Mouse (Mus musculus) forebrain, embryonic 15.5 days (tissue): Measurements from ENCODE around the gene Ppm1l. TPM values are rescaled to one million over a fixed set of nuclear protein-coding genes. Genes with fewer than 3 reads are reported as not detected.
A peak's percentile ranks its signal among the peaks of the same experiment; 100 is the strongest.

Experiments
- ATAC-seq: fragments of 200-750 bp; cut with Nextera tagmentation; replicated peaks from 2 replicates; pipeline ENCODE4 v1.8.0; 2017; ENCODE audit warnings: mild to moderate bottlenecking, moderate TSS enrichment, moderate library complexity
- H3K27ac ChIP-seq: fragments of 300-500 bp; sonication (generic); replicated peaks from 2 replicates; pipeline ENCODE4 v1.5.1; 2015; ENCODE audit warnings: mild to moderate bottlenecking, inconsistent platforms
- H3K27me3 ChIP-seq: fragments of 300-500 bp; sonication (generic); 2 replicates; pipeline ENCODE4 v1.6.1; 2015; ENCODE audit warnings: inconsistent platforms
- H3K36me3 ChIP-seq: fragments of 300-500 bp; sonication (generic); 2 replicates; pipeline ENCODE4 v1.6.1; 2015; ENCODE audit warnings: mild to moderate bottlenecking, inconsistent platforms
- H3K4me1 ChIP-seq: fragments of 300-500 bp; sonication (generic); 2 replicates; pipeline ENCODE4 v1.6.1; 2015; ENCODE audit warnings: inconsistent platforms
- H3K4me2 ChIP-seq: fragments of 300-500 bp; sonication (generic); replicated peaks from 2 replicates; pipeline ENCODE4 v1.6.1; 2015; ENCODE audit warnings: mild to moderate bottlenecking, inconsistent platforms
- H3K4me3 ChIP-seq: fragments of 300-500 bp; sonication (generic); 2 replicates; pipeline ENCODE4 v1.5.1; 2015; ENCODE audit warnings: mild to moderate bottlenecking, inconsistent platforms
- H3K9ac ChIP-seq: fragments of 300-500 bp; sonication (generic); replicated peaks from 2 replicates; pipeline ENCODE4 v1.6.1; 2015; ENCODE audit warnings: mild to moderate bottlenecking, inconsistent platforms
- H3K9me3 ChIP-seq: fragments of 300-500 bp; sonication (generic); 2 replicates; pipeline ENCODE4 v1.6.1; 2016; ENCODE audit warnings: inconsistent platforms
- WGBS: fragments of 180-500 bp; shearing (Covaris S2); methylation state at CpG from one replicate; pipeline ENCODE4 v1.1.7; 2015; ENCODE audit warnings: mixed read lengths; 5-methylcytosine and 5-hydroxymethylcytosine counted together
- polyA plus RNA-seq: library from polyadenylated mRNA; unstranded; fragments of >200 nt; fragmentation: Nextera tagmentation; extraction: Ambion mirVana; gene quantifications from 2 replicates; pipeline ENCODE4 v1.2.1, GENCODE M21; 2015

The Ppm1l gene
- polyA plus RNA-seq, 1 experiment from 2014 or later, result 26.2 TPM

DNA sequence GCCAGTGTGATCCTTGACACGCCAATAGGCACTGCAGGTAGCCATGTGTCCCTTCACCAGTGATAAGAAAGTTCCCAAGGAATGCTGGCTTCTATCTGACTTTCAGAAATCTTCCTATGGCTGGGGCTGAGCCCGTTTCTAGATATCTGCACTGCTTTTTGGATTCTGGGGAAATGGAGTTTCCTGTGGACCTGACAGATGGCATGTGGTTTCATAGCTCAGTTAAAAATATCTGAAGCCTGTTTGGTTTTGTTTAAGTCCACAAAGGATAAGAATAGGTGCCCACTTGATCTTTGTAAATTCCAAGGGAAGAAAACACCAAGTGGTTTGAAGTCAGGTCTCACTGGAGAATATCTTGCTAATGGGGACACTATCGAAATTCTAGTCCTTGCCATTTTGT is 173.0 kb downstream of the Ppm1l start:
- Histone ChIP-seq H3K9me3 (no peaks in the 10 kb centered on the region), H3K27ac (no peak overlapping the region), H3K4me3 (no peak overlapping the region), H3K9ac (no peak overlapping the region), H3K4me2 (no peak overlapping the region), H3K27me3 (no peaks in the 10 kb centered on the region), H3K4me1 (peaks cover 30% of the 10 kb centered on the region), H3K36me3 (no peaks in the 10 kb centered on the region)
- no peak for ATAC-seq
- WGBS, result 82% methylated on average over 3 of the region's 3 CpGs

DNA sequence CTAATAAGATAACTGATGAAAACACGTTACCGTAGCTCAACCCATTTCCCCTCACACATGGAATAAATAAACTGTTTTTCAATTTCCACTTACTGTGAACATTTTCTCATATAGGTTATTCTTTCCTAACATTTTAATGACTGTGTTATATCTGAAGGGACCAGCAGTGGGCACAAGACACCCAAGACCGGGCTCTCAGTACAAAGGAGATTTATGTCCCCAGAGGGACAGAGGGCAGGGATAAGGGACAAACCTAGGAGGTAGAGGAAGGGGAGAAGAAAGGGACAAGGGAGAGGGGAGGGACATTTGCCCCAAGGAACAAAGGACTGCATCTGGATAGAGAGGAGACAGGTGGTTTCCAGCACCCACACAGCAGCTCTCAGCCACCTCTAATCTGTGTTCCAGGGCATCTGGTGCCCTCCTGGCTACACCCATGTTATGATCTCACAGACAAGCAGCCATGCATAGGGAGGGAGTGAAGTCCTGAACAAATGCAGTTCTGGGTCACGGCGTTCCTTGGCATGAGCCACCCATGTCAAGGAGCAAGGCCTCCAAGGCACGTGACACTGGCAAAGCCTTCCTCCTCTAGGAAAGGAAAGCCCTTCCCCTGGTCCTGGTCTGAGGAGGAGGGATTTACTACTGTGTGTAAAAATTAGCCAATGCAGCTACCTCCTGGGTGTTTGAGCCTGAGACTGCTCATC is 174.5 kb downstream of the Ppm1l start:
- Histone ChIP-seq H3K9ac (no peak overlapping the region), H3K27ac (no peak overlapping the region), H3K4me1 (peaks cover 38% of the 10 kb centered on the region), H3K27me3 (no peaks in the 10 kb centered on the region), H3K4me2 (no peak overlapping the region), H3K9me3 (no peaks in the 10 kb centered on the region), H3K4me3 (no peak overlapping the region), H3K36me3 (no peaks in the 10 kb centered on the region)
- no peak for ATAC-seq
- 88% methylated on average over 6 of the region's 6 CpGs for WGBS

DNA sequence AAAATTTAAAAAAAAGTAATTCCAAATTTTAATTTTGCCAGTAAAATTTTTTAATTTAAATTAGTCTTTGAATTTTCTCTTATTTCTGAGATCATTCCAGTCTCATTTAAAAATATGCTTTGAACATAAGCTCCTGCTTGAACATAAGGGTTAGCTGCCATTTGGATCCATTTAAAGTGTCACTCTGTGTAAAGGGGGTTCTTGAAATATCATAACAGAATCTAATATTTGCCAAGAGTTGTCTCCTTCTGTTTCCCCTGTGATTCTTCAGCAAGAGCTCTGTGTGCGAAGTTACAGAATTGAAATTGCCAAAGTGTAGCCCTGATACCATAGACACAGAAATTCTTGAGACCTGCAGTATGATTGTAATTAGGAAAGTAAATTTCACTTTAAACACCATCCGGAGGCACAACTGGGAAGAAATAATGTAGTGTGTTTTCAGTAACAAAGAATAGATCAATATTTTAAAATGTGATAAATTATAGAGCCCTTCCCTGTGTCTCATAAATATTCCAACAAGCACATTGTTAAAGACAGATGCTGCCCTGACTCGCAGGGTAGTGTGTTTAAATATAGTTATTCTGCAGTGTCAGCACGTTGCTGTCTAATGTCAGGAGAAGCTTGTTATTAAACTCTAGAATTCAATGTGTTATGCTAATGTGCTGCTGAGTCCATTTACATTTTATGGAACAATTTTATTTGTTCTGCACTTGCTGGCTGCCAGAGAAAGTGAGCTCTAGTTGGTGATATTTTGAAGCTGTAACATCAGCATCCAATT is 177.8 kb downstream of the Ppm1l start:
- Histone ChIP-seq H3K9me3 (no peaks in the 10 kb centered on the region), H3K4me3 (no peak overlapping the region), H3K36me3 (no peaks in the 10 kb centered on the region), H3K4me1 (peaks cover 28% of the 10 kb centered on the region), H3K9ac (no peak overlapping the region), H3K4me2 (no peak overlapping the region), H3K27me3 (no peaks in the 10 kb centered on the region), H3K27ac (peak overlapping the region; percentile 76)
- peak; percentile 69 for ATAC-seq
- WGBS, result 36% methylated on average over 4 of the region's 4 CpGs

DNA sequence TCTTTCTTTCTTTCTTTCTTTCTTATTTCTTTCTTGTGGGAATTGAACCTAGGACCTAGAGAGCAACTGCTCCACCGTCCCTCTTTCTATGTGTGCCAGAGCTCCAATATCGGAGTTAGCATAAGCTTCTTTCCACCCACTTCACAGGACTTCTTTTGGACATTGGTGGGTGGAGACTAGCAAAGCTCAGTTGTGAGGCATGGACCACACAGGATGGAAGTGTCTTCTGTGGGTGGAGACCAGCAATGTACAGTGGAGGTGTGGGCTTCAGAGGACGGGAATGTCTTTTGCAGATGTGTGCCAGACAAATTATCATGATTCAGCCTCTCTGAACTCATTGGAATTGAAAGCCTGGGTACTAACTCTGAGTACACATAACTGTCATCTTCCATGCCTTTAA is 180.5 kb downstream of the Ppm1l start:
- Histone ChIP-seq H3K9me3 (no peaks in the 10 kb centered on the region), H3K9ac (no peak overlapping the region), H3K4me2 (no peak overlapping the region), H3K4me1 (peaks cover 33% of the 10 kb centered on the region), H3K36me3 (no peaks in the 10 kb centered on the region), H3K27me3 (no peaks in the 10 kb centered on the region), H3K4me3 (no peak overlapping the region), H3K27ac (no peak overlapping the region)
- 85% methylated on average over 3 of the region's 3 CpGs for WGBS
- no peak for ATAC-seq

DNA sequence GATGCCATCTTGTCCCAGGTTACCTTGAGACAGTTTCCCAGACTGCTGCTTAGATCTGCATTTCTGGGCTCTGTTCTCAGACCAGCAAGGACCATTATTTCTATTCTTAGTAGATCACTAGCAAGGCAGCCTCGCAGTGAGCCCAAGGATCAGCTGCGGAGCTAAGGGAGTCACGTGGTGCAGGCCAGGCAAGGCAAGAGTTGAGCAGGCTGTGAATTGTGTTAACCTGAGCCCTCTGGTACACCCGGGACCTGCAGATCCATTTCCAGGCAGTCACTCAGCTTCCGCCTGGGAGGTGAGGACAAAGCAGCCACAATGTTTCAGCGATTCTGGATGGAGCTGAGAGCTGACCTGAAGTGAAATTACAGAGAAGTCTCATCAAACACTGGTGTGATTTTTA is 185.3 kb downstream of the Ppm1l start:
- Histone ChIP-seq H3K4me2 (no peak overlapping the region), H3K9me3 (no peaks in the 10 kb centered on the region), H3K4me1 (peaks cover 18% of the 10 kb centered on the region), H3K9ac (0 out of 2 replicates have a peak overlapping the region, but pooled peaks have one; percentile 10), H3K27me3 (no peaks in the 10 kb centered on the region), H3K36me3 (no peaks in the 10 kb centered on the region), H3K27ac (peak overlapping the region; percentile 66), H3K4me3 (no peak overlapping the region)
- peak; percentile 73; the same call in 1 of the 2 replicates for ATAC-seq
- WGBS, result 24% methylated on average over 6 of the region's 6 CpGs

DNA sequence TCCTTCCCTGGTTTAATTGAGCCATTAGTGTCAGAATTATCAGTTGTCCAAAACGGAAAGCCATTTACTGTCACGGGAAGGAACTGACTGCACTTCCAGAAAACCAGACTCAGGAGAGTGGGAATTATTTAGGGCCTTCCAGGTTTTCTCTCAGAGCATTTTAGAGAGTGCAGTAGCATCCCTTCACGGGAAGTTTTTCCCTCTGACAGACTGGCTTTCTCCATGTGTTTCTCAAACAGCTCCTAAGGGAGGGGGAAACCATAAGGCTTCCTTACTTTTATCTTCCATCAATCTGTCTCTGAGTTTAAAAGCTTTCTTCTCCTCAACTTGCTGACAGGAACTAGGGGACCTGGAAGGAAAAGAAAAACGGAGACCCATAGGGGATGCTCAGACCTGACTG is 185.9 kb downstream of the Ppm1l start:
- no peaks in the 10 kb centered on the region for H3K9me3 ChIP-seq
- H3K27ac ChIP-seq, result peak overlapping the region; percentile 66; the same call in 1 of the 2 replicates
- H3K4me2 ChIP-seq, result no peak overlapping the region
- peaks cover 18% of the 10 kb centered on the region for H3K4me1 ChIP-seq
- no peaks in the 10 kb centered on the region for H3K36me3 ChIP-seq
- no peak overlapping the region for H3K4me3 ChIP-seq
- 44% methylated on average over 4 of the region's 4 CpGs for WGBS
- ATAC-seq, result 0 out of 2 replicates have a peak, but pooled peaks have one; percentile 37
- no peaks in the 10 kb centered on the region for H3K27me3 ChIP-seq
- H3K9ac ChIP-seq, result 0 out of 2 replicates have a peak overlapping the region, but pooled peaks have one; percentile 10

DNA sequence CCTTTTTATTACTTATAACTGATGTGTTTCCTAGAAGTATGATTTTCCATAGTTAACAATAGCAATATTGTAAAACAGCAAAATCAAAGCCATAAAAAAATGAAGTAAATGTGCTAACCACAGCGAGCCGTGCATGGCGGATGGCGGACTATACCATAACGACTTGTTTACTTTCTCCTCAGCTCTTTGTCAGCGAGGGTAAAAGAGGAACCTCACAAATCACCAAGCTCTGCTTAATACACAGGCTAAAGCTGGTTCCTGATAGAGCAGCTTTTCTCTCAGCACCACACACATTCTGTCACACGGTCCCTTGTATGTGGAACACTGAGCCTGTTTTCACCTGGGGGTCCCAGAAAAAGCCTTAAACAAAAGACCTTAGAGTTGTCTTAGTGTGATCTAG is 188.4 kb downstream of the Ppm1l start:
- 53% methylated on average over 7 of the region's 7 CpGs for WGBS
- Histone ChIP-seq H3K27ac (no peak overlapping the region), H3K4me3 (no peak overlapping the region), H3K9ac (no peak overlapping the region), H3K4me1 (peaks cover 18% of the 10 kb centered on the region), H3K36me3 (no peaks in the 10 kb centered on the region), H3K27me3 (no peaks in the 10 kb centered on the region), H3K9me3 (no peaks in the 10 kb centered on the region), H3K4me2 (no peak overlapping the region)
- no peak for ATAC-seq

DNA sequence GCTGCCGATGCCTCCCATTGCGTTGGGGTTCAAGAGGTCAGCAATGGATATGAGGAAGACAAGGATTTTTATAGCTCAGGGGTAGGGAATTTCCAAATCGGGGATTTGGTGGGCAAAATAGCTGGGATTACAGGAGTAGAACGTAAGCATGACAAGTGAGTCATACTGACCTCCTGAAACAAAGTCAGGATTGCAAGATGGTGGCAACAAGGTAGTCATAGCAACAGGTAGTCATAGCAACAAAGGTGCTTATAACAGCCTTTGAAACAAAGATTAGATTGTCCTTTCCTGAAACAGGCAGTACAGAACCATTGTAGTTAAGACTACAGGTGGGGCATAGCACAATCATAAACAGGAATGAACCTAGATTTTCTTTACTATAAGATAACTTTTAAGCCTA is 189.7 kb downstream of the Ppm1l start:
- H3K9ac ChIP-seq, result no peak overlapping the region
- no peaks in the 10 kb centered on the region for H3K9me3 ChIP-seq
- H3K36me3 ChIP-seq, result no peaks in the 10 kb centered on the region
- H3K4me2 ChIP-seq, result no peak overlapping the region
- no peak overlapping the region for H3K27ac ChIP-seq
- H3K27me3 ChIP-seq, result no peaks in the 10 kb centered on the region
- peaks cover 18% of the 10 kb centered on the region for H3K4me1 ChIP-seq
- no peak for ATAC-seq
- no peak overlapping the region for H3K4me3 ChIP-seq
- WGBS, result 74% methylated on average over 4 of the region's 4 CpGs

DNA sequence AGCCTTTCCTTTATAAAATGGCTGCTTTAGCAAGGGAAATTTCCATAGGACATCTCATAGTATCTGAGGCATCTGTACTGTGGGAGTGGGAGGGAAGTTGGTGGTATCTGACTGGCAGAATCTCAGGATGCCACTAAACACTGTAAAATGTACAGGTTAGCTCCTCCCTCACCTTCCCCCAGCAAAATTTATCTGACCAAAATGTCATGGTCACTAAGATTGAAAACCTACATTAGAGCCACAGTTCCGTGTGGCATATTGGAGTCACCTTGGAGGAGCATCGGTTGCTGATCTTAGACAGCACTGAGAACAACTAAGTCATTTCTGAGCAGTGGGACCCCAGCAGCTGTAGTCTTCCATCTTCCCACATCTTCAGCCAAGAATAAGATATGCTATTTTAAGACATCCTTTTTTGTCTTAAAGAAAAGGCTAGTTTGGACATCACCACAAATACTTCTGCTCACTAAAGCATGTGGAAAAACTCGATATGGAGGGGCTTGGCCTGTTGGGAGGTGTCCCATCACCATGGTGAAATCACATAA is 192.8 kb downstream of the Ppm1l start:
- H3K9me3 ChIP-seq, result no peaks in the 10 kb centered on the region
- no peak overlapping the region for H3K27ac ChIP-seq
- no peaks in the 10 kb centered on the region for H3K4me1 ChIP-seq
- no peak overlapping the region for H3K4me3 ChIP-seq
- no peaks in the 10 kb centered on the region for H3K36me3 ChIP-seq
- no peak overlapping the region for H3K4me2 ChIP-seq
- H3K27me3 ChIP-seq, result no peaks in the 10 kb centered on the region
- no peak overlapping the region for H3K9ac ChIP-seq
- no peak for ATAC-seq
- WGBS, result 85% methylated on average over 3 of the region's 3 CpGs

DNA sequence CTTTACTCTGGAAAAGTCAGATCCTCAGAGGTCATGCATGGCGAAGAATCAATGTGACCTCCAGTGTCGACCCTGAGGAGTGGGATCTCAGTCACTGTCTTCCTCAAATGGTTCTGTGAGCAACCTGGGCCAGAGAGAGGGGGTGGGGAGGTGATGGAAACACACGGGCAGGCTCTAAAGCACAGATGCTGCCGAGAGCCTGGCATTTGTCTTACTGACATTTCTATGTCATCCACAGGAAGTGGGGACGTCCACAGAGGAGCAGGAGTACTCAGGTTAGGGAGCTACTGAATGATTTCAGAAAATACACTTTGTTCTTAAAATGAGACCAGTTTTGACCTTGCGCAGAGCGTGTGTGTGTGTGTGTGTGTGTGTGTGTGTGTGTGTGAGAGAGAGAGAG is 195.2 kb downstream of the Ppm1l start:
- H3K27me3 ChIP-seq, result no peaks in the 10 kb centered on the region
- no peaks in the 10 kb centered on the region for H3K9me3 ChIP-seq
- no peaks in the 10 kb centered on the region for H3K4me1 ChIP-seq
- ATAC-seq, result no peak
- no peak overlapping the region for H3K4me3 ChIP-seq
- no peak overlapping the region for H3K9ac ChIP-seq
- H3K36me3 ChIP-seq, result no peaks in the 10 kb centered on the region
- 66% methylated on average over 7 of the region's 7 CpGs for WGBS
- H3K27ac ChIP-seq, result no peak overlapping the region
- H3K4me2 ChIP-seq, result no peak overlapping the region

DNA sequence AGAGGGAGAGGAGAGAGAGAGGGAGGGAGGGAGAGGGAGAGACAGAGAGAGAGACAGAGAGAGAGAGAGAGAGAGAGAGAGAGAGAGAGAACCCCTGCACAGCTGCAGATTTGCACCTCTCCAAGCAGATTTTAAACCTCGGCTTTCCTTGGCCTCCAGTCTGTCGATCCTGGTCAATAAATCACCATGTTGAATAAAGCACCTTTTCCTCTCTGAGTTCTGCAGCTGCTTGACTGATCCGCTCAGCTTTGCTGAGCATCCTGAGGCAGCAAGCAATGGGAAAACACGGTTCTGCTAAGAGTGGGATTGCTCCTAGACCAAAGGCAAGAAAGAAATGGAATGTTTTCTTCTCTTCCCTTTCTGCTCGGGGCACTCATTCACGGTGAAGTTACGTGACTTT is 195.7 kb downstream of the Ppm1l start:
- Histone ChIP-seq H3K9ac (no peak overlapping the region), H3K9me3 (no peaks in the 10 kb centered on the region), H3K27me3 (no peaks in the 10 kb centered on the region), H3K4me2 (no peak overlapping the region), H3K27ac (no peak overlapping the region), H3K36me3 (no peaks in the 10 kb centered on the region), H3K4me3 (no peak overlapping the region), H3K4me1 (no peaks in the 10 kb centered on the region)
- no peak for ATAC-seq
- WGBS, result 66% methylated on average over 7 of the region's 7 CpGs

DNA sequence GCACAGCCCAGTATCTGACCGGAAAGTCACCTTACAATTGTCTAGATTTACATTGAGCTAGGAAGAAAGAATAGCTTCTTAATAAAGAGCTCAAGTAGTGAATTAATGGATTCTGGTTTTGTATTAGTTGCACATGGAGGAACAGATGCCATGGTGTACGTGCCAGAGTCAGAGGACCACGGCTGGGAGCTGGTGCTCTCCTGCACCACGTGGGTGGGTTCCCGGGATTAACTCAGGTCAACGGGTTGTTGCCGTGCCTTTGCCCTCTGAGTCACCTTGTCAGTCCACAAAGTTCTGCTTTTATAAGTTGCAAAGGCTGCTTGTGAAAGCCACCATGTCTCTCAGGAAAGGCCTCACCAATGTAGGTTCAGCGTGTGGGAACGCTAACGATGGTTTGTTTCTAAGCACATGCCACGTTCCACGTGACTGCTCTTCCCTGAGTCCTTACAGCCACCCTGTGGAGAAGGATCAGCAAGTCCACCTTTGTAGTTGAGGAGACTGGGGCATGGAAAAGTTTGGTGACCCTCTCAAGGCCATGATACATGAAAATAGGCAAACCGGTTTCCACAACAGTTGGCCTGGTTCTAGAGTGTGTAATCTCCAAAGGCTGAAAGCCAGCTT is 199.2 kb downstream of the Ppm1l start:
- Histone ChIP-seq H3K4me1 (peaks cover 11% of the 10 kb centered on the region; the same call in 1 of the 2 replicates), H3K4me2 (no peak overlapping the region), H3K27ac (no peak overlapping the region), H3K9me3 (no peaks in the 10 kb centered on the region), H3K9ac (no peak overlapping the region), H3K27me3 (no peaks in the 10 kb centered on the region), H3K36me3 (no peaks in the 10 kb centered on the region), H3K4me3 (no peak overlapping the region)
- no peak for ATAC-seq
- WGBS, result 68% methylated on average over 13 of the region's 13 CpGs
